Comparison of ENCODE assay signal across 19 mouse cellular contexts in genomic region chr14:12869605-12870004, GRCm38 (mm10). TPM values are rescaled to one million over a fixed set of nuclear protein-coding genes. Genes with fewer than 3 reads are reported as not detected.
DNase-seq lines count a peak whose midpoint lies in the region; ATAC-seq and TF ChIP-seq lines count a peak whose summit lies in the region.
"Had no signal": no experiment of that assay in that cellular context is flagged by ENCODE, and none has a peak within 500 bp of the region (broad histone marks: within the 10 kb centered on the region; RNA-seq: fewer than 3 reads in every experiment).

No protein-coding gene starts in this region.

- no peak overlapping the region for H3K9ac ChIP-seq in forebrain, embryonic 16.5 days (replicated peaks; ENCODE audit: low read depth, low read length)
- H3K9ac ChIP-seq in forebrain, embryonic 13.5 days, result no peak overlapping the region
- no peak overlapping the region for H3K9ac ChIP-seq in hindbrain, postnatal 0 days (replicated peaks; ENCODE audit: low read length)
- H3K9ac ChIP-seq in hindbrain, embryonic 11.5 days (ENCODE audit: low read depth, low read length), result no peak overlapping the region
- H3K9ac ChIP-seq: embryonic facial prominence, embryonic 12.5 days; forebrain, embryonic 12.5 days; forebrain, postnatal 0 days had no signal

- H3K4me2 ChIP-seq in forebrain, embryonic 16.5 days (ENCODE audit: low read length), result no peak overlapping the region
- no peak overlapping the region for H3K4me2 ChIP-seq in forebrain, embryonic 13.5 days
- H3K4me2 ChIP-seq in hindbrain, postnatal 0 days (ENCODE audit: low read depth, low read length), result no peak overlapping the region
- no peak overlapping the region for H3K4me2 ChIP-seq in hindbrain, embryonic 11.5 days (replicated peaks; ENCODE audit: low read depth, low read length)
- H3K4me2 ChIP-seq: embryonic facial prominence, embryonic 12.5 days; forebrain, embryonic 12.5 days had no signal

- H3K27ac ChIP-seq in forebrain, embryonic 16.5 days (ENCODE audit: low read length), result no peak overlapping the region
- H3K27ac ChIP-seq in forebrain, embryonic 13.5 days, result no peak overlapping the region
- no peak overlapping the region for H3K27ac ChIP-seq in hindbrain, postnatal 0 days
- H3K27ac ChIP-seq in hindbrain, embryonic 11.5 days (ENCODE audit: low read depth, low read length), result no peak overlapping the region
- H3K27ac ChIP-seq: embryonic facial prominence, embryonic 10.5 days; embryonic facial prominence, embryonic 12.5 days; forebrain, embryonic 12.5 days had no signal

- no peak for TF ChIP-seq CTCF in hindbrain, postnatal 0 days (IDR thresholded peaks at IDR 0.05; ENCODE audit: low read depth)

- DNase-seq in hindbrain, postnatal 0 days (ENCODE audit: low spot score), result peak; percentile 7
- no peak for DNase-seq in hindbrain, embryonic 11.5 days (ENCODE audit: low spot score)
- DNase-seq in spleen, postnatal 10 days (ENCODE audit: low spot score in 2 of 2), result no peak
- DNase-seq: adrenal gland, adult 2 months; adrenal gland, postnatal 10 days; adrenal gland, postnatal 25 days; cerebellum, adult 11-12 months; cerebellum, adult 2 months; cerebellum, adult 9-10 months; cerebellum, postnatal 10 days; cerebellum, postnatal 25 days; forebrain, postnatal 0 days had no signal

- peak; percentile 40; the same call in 1 of the 2 replicates for ATAC-seq in forebrain, embryonic 16.5 days
- no peak for ATAC-seq in forebrain, embryonic 13.5 days
- no peak for ATAC-seq in hindbrain, postnatal 0 days
- ATAC-seq in hindbrain, embryonic 11.5 days (ENCODE audit: low FRiP score), result no peak
- ATAC-seq: forebrain, postnatal 0 days had no signal

- H3K4me3 ChIP-seq in forebrain, embryonic 16.5 days (replicated peaks; ENCODE audit: low read length), result no peak overlapping the region
- no peak overlapping the region for H3K4me3 ChIP-seq in forebrain, embryonic 13.5 days
- H3K4me3 ChIP-seq in hindbrain, postnatal 0 days (ENCODE audit: low read length), result no peak overlapping the region
- no peak overlapping the region for H3K4me3 ChIP-seq in hindbrain, embryonic 11.5 days (ENCODE audit: low read depth, low read length)
- H3K4me3 ChIP-seq: embryonic facial prominence, embryonic 10.5 days; embryonic facial prominence, embryonic 12.5 days; forebrain, embryonic 12.5 days had no signal

- H3K27me3 ChIP-seq in forebrain, embryonic 16.5 days (replicated peaks; ENCODE audit: control insufficient read depth, insufficient read depth, low read length), result no peaks in the 10 kb centered on the region
- no peaks in the 10 kb centered on the region for H3K27me3 ChIP-seq in forebrain, embryonic 13.5 days
- no peaks in the 10 kb centered on the region for H3K27me3 ChIP-seq in hindbrain, postnatal 0 days (ENCODE audit: insufficient read depth, low read length)
- no peaks in the 10 kb centered on the region for H3K27me3 ChIP-seq in hindbrain, embryonic 11.5 days (ENCODE audit: control insufficient read depth, insufficient read depth, low read length)
- H3K27me3 ChIP-seq: embryonic facial prominence, embryonic 12.5 days; forebrain, embryonic 12.5 days had no signal

- H3K4me1 ChIP-seq in forebrain, embryonic 16.5 days (replicated peaks; ENCODE audit: control insufficient read depth, insufficient read depth, low read length), result peaks cover 2% of the 10 kb centered on the region; the same call in 1 of the 2 replicates
- H3K4me1 ChIP-seq in forebrain, embryonic 13.5 days, result no peaks in the 10 kb centered on the region
- H3K4me1 ChIP-seq in hindbrain, postnatal 0 days (ENCODE audit: insufficient read depth, low read length), result no peaks in the 10 kb centered on the region
- no peaks in the 10 kb centered on the region for H3K4me1 ChIP-seq in hindbrain, embryonic 11.5 days (replicated peaks; ENCODE audit: control insufficient read depth, insufficient read depth, low read length)
- H3K4me1 ChIP-seq: embryonic facial prominence, embryonic 10.5 days; embryonic facial prominence, embryonic 12.5 days; forebrain, embryonic 12.5 days had no signal

- no peaks in the 10 kb centered on the region for H3K9me3 ChIP-seq in forebrain, embryonic 16.5 days (ENCODE audit: control insufficient read depth, low read length)
- no peaks in the 10 kb centered on the region for H3K9me3 ChIP-seq in forebrain, embryonic 13.5 days (replicated peaks)
- no peaks in the 10 kb centered on the region for H3K9me3 ChIP-seq in hindbrain, postnatal 0 days (ENCODE audit: low read length)
- H3K9me3 ChIP-seq in hindbrain, embryonic 11.5 days (ENCODE audit: control insufficient read depth, low read length), result no peaks in the 10 kb centered on the region
- H3K9me3 ChIP-seq: embryonic facial prominence, embryonic 10.5 days; embryonic facial prominence, embryonic 12.5 days; forebrain, embryonic 12.5 days had no signal

- WGBS in forebrain, embryonic 16.5 days, result 72% methylated on average over 1 of the region's 1 CpGs
- 69% methylated on average over 1 of the region's 1 CpGs for WGBS in forebrain, embryonic 13.5 days
- 79% methylated on average over 1 of the region's 1 CpGs for WGBS in hindbrain, postnatal 0 days
- WGBS in hindbrain, embryonic 11.5 days, result 90% methylated on average over 1 of the region's 1 CpGs

- H3K36me3 ChIP-seq in forebrain, embryonic 16.5 days (ENCODE audit: control insufficient read depth, insufficient read depth), result no peaks in the 10 kb centered on the region
- no peaks in the 10 kb centered on the region for H3K36me3 ChIP-seq in forebrain, embryonic 13.5 days (ENCODE audit: poor library complexity, severe bottlenecking)
- no peaks in the 10 kb centered on the region for H3K36me3 ChIP-seq in hindbrain, postnatal 0 days (ENCODE audit: insufficient read depth, low read length)
- no peaks in the 10 kb centered on the region for H3K36me3 ChIP-seq in hindbrain, embryonic 11.5 days (ENCODE audit: control insufficient read depth, insufficient read depth, low read length)
- H3K36me3 ChIP-seq: embryonic facial prominence, embryonic 10.5 days; embryonic facial prominence, embryonic 12.5 days; forebrain, embryonic 12.5 days had no signal

RNA-seq across cellular contexts. Expression of gene Cadps, which starts 46.7 kb away (rescaled TPM):
- polyA plus RNA-seq in forebrain, embryonic 16.5 days (2015; fragmentation: Nextera tagmentation; extraction: Ambion mirVana), result 28.7 and 30.3 TPM in 2 replicates
- polyA plus RNA-seq in forebrain, embryonic 13.5 days (2015; fragmentation: Nextera tagmentation; extraction: Ambion mirVana), result 17.0 and 24.0 TPM in 2 replicates
- total RNA-seq in hindbrain, postnatal 0 days (2014; rRNA removed), result 176 and 190 TPM in 2 replicates
- 31.1 and 33.4 TPM in 2 replicates for polyA plus RNA-seq in hindbrain, postnatal 0 days (2015; fragmentation: Nextera tagmentation; extraction: Ambion mirVana)
- polyA plus RNA-seq in hindbrain, embryonic 11.5 days (2014; fragmentation: Nextera tagmentation; extraction: Ambion mirVana), result 21.0 and 24.3 TPM in 2 replicates
- total RNA-seq: MEL had no signal
- polyA plus RNA-seq: C2C12 had no signal
